ENCODE assay signal across 9 mouse cellular contexts in genomic region chr2:18050018-18050417, GRCm38 (mm10). TPM values are rescaled to one million over a fixed set of nuclear protein-coding genes. Genes with fewer than 3 reads are reported as not detected.
DNase-seq lines count a peak whose midpoint lies in the region; ATAC-seq and TF ChIP-seq lines count a peak whose summit lies in the region.
"Had no signal": no experiment of that assay in that cellular context is flagged by ENCODE, and none has a peak within 500 bp of the region (broad histone marks: within the 10 kb centered on the region; RNA-seq: fewer than 3 reads in every experiment).

No protein-coding gene starts in this region.

- no peak for DNase-seq in gastrocnemius, adult 2 months
- DNase-seq in gastrocnemius, postnatal 10 days, result no peak
- DNase-seq in neural tube, embryonic 11.5 days (ENCODE audit: low spot score), result no peak
- DNase-seq in neural tube, embryonic 10.5 days (ENCODE audit: extremely low spot score, low spot score), result no peak
- no peak for DNase-seq in gastrocnemius, postnatal 14 days
- no peak for DNase-seq in embryo, embryonic 10 days (ENCODE audit: low spot score)
- no peak for DNase-seq in ovary, adult 18-20 months (ENCODE audit: low spot score)
- DNase-seq: right cerebral cortex, postnatal 25 days had no signal

- intact Hi-C loops in gastrocnemius, adult 2 months (cut with DNase I), result loop anchor here (10.0 kb wide), 4 partner anchors 155 to 715 kb away; partner anchors contain the start of genes Bmi1, Commd3 and Dnajc1
- intact Hi-C loops in gastrocnemius, postnatal 14 days (cut with DNase I; ENCODE audit: low total_unique reads), result no loop called here

- ATAC-seq in neural tube, embryonic 11.5 days (ENCODE audit: insufficient read depth, low FRiP score, low TSS enrichment), result no peak
- ATAC-seq in liver, embryonic 16.5 days (ENCODE audit: low read depth), result no peak

- 10% methylated on average over 2 of the region's 2 CpGs for WGBS in neural tube, embryonic 11.5 days
- 11% methylated on average over 2 of the region's 2 CpGs for WGBS in liver, embryonic 16.5 days (ENCODE audit: insufficient replicate concordance)

- no peaks in the 10 kb centered on the region for H3K9me3 ChIP-seq in neural tube, embryonic 11.5 days (ENCODE audit: control insufficient read depth, low read length)
- no peaks in the 10 kb centered on the region for H3K9me3 ChIP-seq in liver, embryonic 16.5 days (replicated peaks; ENCODE audit: control insufficient read depth, low read length)

- peak overlapping the region; percentile 82 for H3K4me3 ChIP-seq in gastrocnemius, adult 2 months
- H3K4me3 ChIP-seq in neural tube, embryonic 11.5 days (ENCODE audit: low read depth, low read length), result peak overlapping the region; percentile 17
- H3K4me3 ChIP-seq in liver, embryonic 16.5 days (ENCODE audit: low read depth, low read length), result no peak overlapping the region; the same call in 1 of the 2 replicates

- H3K27ac ChIP-seq in gastrocnemius, adult 2 months, result peak overlapping the region; percentile 51; the same call in 1 of the 2 replicates
- peak overlapping the region; percentile 100 for H3K27ac ChIP-seq in neural tube, embryonic 11.5 days (ENCODE audit: low read depth, low read length)
- no peak overlapping the region for H3K27ac ChIP-seq in liver, embryonic 16.5 days (ENCODE audit: low read length)

- peak overlapping the region; percentile 100 for H3K9ac ChIP-seq in neural tube, embryonic 11.5 days (ENCODE audit: low read length)
- no peak overlapping the region for H3K9ac ChIP-seq in liver, embryonic 16.5 days (ENCODE audit: low read depth, low read length)

- H3K4me2 ChIP-seq in neural tube, embryonic 11.5 days (ENCODE audit: low read depth), result peak overlapping the region; percentile 84
- peak overlapping the region; percentile 28 for H3K4me2 ChIP-seq in liver, embryonic 16.5 days (ENCODE audit: low read depth, low read length)

- TF ChIP-seq CTCF in gastrocnemius, adult 2 months (IDR thresholded peaks at IDR 0.05), result no peak

- peaks cover 39% of the 10 kb centered on the region for H3K4me1 ChIP-seq in neural tube, embryonic 11.5 days (ENCODE audit: control insufficient read depth, insufficient read depth, low read length)
- peaks cover 5% of the 10 kb centered on the region; the same call in 1 of the 2 replicates for H3K4me1 ChIP-seq in liver, embryonic 16.5 days (ENCODE audit: control insufficient read depth, low read depth, low read length)

- no peaks in the 10 kb centered on the region for H3K27me3 ChIP-seq in neural tube, embryonic 11.5 days (ENCODE audit: control insufficient read depth, insufficient read depth, low read length)
- peaks cover 75% of the 10 kb centered on the region for H3K27me3 ChIP-seq in liver, embryonic 16.5 days (ENCODE audit: control insufficient read depth, insufficient read depth, low read depth, low read length)

- H3K36me3 ChIP-seq in neural tube, embryonic 11.5 days (ENCODE audit: control insufficient read depth, insufficient read depth, low read length), result no peaks in the 10 kb centered on the region
- no peaks in the 10 kb centered on the region for H3K36me3 ChIP-seq in liver, embryonic 16.5 days (ENCODE audit: control insufficient read depth, insufficient read depth)

RNA-seq across cellular contexts. Expression of gene Skida1, which starts 1.2 kb away (rescaled TPM):
- total RNA-seq in gastrocnemius, adult 2 months (2021), result under 1 TPM; 0.14 to 0.46 TPM
- 1 to 10 TPM; 2.0 to 2.1 TPM for total RNA-seq in gastrocnemius, postnatal 10 days (2021)
- polyA plus RNA-seq in neural tube, embryonic 11.5 days (2014; fragmentation: Nextera tagmentation; extraction: Ambion mirVana), result 12.0 and 15.5 TPM in 2 replicates
- 0.28 and 0.38 TPM in 2 replicates for polyA plus RNA-seq in liver, embryonic 16.5 days (2015; fragmentation: Nextera tagmentation; extraction: Ambion mirVana)
- 1 to 10 TPM in 1 of 2 experiments, under 1 TPM in 1; 1.00 to 1.0 TPM for total RNA-seq in gastrocnemius, postnatal 14 days (2021)

RNA-seq across cellular contexts. Expression of gene Mllt10, which starts 5.0 kb away (rescaled TPM):
- total RNA-seq in gastrocnemius, adult 2 months (2021), result 10 to 100 TPM; 24.0 to 24.1 TPM
- total RNA-seq in gastrocnemius, postnatal 10 days (2021), result 10 to 100 TPM; 21.7 to 33.1 TPM
- polyA plus RNA-seq in neural tube, embryonic 11.5 days (2014; fragmentation: Nextera tagmentation; extraction: Ambion mirVana), result 39.4 and 42.6 TPM in 2 replicates
- 23.8 and 24.3 TPM in 2 replicates for polyA plus RNA-seq in liver, embryonic 16.5 days (2015; fragmentation: Nextera tagmentation; extraction: Ambion mirVana)
- total RNA-seq in gastrocnemius, postnatal 14 days (2021), result 10 to 100 TPM; 19.0 to 20.5 TPM

RNA-seq across cellular contexts. Expression of gene A930004D18Rik, which starts 12.5 kb away (rescaled TPM):
- total RNA-seq in gastrocnemius, adult 2 months (2021), result under 1 TPM; 0.20 to 0.59 TPM
- total RNA-seq in gastrocnemius, postnatal 10 days (2021), result 1 to 10 TPM; 2.2 to 2.7 TPM
- 6.9 and 7.6 TPM in 2 replicates for polyA plus RNA-seq in neural tube, embryonic 11.5 days (2014; fragmentation: Nextera tagmentation; extraction: Ambion mirVana)
- polyA plus RNA-seq in liver, embryonic 16.5 days (2015; fragmentation: Nextera tagmentation; extraction: Ambion mirVana), result 1.3 and 1.4 TPM in 2 replicates
- 1 to 10 TPM in 1 of 2 experiments, under 1 TPM in 1; 0.89 to 1.1 TPM for total RNA-seq in gastrocnemius, postnatal 14 days (2021)

RNA-seq across cellular contexts. Expression of gene H2al2a, which starts 53.3 kb away (rescaled TPM):
- total RNA-seq in gastrocnemius, adult 2 months (2021), result not detected
- total RNA-seq in gastrocnemius, postnatal 10 days (2021), result not detected
- polyA plus RNA-seq in neural tube, embryonic 11.5 days (2014; fragmentation: Nextera tagmentation; extraction: Ambion mirVana), result not detected in 2 replicates
- polyA plus RNA-seq in liver, embryonic 16.5 days (2015; fragmentation: Nextera tagmentation; extraction: Ambion mirVana), result not detected in 2 replicates
- not detected for total RNA-seq in gastrocnemius, postnatal 14 days (2021)
